Mouse (Mus musculus) layer of hippocampus, adult 11-12 months (tissue): Measurements from ENCODE around the gene Zbtb20.

Experiments
- DNase-seq: peaks from one replicate; pipeline ENCODE4 v3.0.0; 2022; ENCODE audit warnings: low spot score

The Zbtb20 gene

GRCm38 (mm10) chr16:43572171-43572570 lies 696.5 kb downstream of the Zbtb20 start:
- DNase-seq, result no peak

DNA sequence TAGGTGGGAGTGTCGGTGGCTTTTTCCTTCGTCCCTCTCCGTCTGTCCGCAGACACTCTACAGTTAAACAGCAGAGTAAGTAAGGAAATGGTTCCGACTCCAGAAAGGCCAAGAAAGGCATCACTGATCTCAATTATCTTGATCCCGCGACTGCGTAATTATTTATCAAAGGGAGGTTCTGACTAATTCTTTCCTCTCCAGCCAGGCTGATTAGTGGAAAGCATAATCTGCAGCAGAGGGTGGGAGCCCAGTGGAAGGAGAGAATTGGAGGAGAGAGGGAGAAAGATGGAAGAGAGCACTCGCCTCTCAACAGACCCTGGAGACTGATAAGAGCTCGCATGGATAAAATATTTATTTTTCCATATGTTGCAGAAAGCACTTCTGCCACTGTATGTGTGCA lies 697.1 kb downstream of the Zbtb20 start:
- no peak for DNase-seq

DNA sequence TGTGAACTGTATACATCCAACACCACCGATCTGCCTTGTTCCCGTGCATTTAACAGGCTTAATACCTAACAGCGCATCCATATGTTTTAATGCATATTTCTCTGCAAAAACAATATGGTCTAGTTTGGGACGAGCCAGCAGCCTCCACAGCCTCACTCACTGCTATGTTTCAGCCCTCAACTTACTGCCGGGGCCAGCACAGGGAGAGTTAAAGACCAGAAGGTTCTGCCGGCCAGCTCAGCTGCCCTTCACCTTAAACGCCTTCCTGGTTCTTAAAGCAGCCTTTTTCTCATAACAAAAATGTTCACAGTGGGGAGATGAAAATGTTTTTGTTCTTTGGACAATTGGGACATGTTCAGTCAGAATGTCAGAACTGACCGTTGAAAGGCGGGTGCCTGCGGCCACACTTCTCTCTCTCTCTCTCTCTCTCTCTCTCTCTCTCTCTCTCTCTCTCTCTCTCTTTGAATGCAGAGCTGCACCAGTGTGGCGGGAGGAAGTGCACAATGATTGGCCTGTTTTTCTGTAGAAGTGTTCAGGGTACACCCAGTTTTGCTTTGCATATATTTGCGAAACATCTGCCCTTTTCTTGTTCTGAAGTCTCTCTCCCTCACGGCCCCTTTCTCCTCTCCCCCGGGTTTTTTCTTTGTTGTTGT lies 697.6 kb downstream of the Zbtb20 start:
- no peak for DNase-seq

- peak; percentile 95 for DNase-seq
Observed at GRCm38 (mm10) chr16:43574006-43574764, 698.5 kb downstream of the Zbtb20 start.

DNA sequence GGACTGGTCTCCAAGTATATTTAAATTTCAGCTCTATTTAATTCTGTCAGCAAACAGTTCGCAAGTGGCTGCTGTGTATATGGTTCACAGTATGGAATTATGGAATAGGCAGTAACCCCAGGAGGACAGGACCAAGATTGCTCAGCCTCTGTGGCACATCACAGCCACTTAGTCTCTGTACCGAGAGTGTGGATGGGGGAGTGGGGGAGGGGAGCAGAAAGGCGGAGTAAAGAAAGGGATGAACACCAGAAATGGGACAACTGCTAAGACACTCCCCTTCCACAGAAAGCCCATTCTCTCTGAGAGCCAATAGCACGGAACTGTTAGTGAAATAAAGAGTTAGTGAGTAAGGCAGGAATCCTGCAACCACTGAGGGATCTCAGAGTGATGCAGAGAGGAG lies 699.4 kb downstream of the Zbtb20 start:
- DNase-seq, result peak; percentile 32

DNA sequence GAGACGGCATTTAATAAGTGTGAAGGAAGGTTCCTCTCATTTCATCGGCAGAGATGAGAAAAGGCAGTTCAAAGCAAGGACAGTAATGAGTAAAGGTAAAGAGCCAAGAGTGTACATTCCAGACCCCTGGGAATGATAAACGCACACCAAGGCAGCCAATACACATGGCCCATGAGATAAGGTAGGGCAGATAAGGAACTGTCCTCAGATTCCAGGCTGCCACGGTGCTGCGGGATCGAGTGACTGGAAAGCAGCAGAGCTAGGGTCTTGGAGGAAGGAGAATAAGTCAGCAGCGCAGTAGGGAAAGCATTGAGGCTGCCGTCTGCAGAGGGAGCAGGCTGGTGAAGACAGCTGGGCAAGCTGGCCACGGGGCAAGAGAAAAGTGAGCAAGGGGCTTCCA lies 699.8 kb downstream of the Zbtb20 start:
- peak; percentile 17 for DNase-seq

- DNase-seq, result peak; percentile 56
Observed at GRCm38 (mm10) chr16:43577399-43577798, 701.7 kb downstream of the Zbtb20 start.

GRCm38 (mm10) chr16:43578351-43578750 lies 702.7 kb downstream of the Zbtb20 start:
- no peak for DNase-seq

GRCm38 (mm10) chr16:43579111-43579510 lies 703.4 kb downstream of the Zbtb20 start:
- peak; percentile 23 for DNase-seq

DNA sequence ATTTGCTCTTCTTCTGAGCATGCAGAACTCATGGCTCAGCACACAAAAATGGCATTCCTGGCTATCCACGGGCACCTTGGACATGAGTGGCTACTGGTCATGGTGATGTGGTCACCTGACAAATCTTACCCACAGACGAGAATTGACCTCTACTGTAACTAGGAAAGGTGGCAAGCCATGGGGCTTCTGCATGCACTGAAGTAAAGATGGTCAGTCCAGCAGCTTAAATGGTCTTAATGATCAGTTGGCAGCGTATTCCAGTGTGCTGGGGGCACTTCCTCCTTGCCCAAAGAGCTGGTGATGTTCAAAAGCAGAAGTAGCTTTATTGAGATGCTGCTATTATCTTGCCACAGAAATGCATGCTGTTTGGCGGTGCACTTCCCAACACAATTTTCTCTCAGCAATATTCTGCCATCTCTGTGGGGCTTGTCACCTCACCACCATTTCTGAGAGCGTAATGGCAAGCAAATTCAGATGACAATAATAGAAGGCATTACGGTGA lies 704.7 kb downstream of the Zbtb20 start:
- DNase-seq, result no peak

DNA sequence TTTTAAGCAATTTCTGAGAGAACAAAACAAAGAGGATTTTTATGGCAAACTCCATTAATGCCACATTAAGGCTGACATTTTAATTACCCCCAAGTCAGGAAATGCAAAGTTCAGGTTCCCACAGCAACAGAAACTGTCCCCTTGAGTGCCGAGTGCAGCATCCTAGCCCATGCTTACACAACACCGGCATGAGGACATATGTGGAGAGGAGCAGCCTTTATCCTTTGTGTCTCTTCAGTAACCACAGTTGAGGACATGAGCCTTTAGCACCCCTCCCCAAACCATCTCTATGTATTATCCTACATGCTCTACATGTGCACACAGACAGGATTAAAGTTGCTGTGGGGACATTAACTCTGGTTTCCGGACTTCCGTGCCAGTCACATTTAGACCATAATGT lies 705.9 kb downstream of the Zbtb20 start:
- DNase-seq, result no peak

DNA sequence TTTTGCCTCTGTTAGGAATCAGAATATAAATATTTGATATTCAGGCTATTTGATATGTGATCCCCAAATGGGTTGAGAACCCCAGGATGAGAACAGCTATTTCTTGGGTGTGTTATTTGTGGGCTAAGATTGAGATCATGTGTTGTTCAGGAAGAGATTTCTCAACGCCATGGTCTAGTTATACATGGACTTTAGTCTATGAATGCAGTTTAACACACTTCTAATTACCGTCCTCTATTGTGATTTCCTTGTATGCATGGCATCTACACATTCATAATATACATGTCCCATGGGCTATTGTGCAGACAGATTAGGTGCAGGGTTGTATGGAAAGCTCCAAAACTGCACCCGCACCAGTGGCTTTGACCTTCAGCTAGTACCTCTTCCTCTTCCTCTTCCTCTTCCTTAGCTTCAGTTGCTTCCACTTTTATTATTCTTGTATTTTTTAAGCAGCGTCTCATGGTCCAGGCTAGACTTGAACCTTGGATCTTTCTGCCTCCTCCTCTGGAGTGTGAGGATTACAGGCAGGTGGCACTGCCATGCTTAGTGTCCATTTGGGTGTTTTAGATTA lies 711.3 kb downstream of the Zbtb20 start:
- no peak for DNase-seq

GRCm38 (mm10) chr16:43590704-43591493 lies 715.2 kb downstream of the Zbtb20 start:
- DNase-seq, result no peak

DNA sequence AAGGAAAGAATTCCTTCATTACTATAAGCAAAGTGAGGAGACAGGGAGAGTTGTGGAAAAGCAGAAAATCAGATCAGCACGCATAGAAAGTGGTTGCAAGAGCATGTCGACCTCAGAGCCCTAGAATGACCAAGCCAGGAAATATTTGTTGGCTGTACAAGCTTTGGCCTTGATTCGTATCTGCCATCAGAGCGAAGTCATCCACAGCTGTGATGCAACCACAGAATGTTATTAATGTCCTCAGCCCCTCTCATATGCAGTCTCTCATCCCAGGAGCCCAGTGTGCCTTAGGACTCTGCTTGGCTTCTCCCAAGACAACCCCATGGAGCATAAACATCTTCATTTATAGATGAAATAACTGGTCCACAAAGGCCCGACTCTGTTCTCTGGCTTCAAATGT lies 716.4 kb downstream of the Zbtb20 start:
- no peak for DNase-seq

- DNase-seq, result no peak
Observed at GRCm38 (mm10) chr16:43592801-43593200, 717.1 kb downstream of the Zbtb20 start.

DNA sequence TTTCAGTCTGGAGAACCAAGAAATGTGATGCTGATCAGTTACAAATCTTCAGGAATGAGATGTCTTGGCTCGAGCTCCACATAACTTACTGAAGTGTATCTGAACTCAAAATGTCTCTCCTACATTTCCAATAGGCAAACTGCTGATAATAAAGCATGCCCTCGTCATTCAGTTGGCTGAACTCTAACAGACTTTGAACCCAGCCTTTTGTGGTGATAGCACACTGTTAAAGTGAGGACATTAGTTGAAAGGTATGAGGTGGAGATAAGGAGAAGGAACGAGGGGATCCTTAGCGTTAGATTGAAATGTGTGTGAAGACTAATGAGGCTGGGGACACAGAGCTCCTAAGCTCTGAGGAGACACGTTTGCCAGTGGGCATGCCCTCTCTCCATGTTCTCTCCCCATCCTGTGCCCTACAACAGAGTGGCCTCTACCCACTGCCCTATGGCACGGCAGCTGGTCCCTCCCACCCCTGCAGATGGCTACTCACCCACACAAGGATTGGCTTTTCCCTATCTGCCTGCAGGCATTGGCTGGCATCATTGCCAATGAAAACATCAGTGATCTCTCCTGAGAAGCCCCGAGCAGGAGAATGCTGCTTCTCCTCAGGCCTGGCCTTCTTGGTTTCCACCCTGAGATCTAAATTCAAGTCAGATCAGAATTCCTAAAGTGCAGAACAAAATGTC lies 721.8 kb downstream of the Zbtb20 start:
- peak; percentile 77 for DNase-seq

DNA sequence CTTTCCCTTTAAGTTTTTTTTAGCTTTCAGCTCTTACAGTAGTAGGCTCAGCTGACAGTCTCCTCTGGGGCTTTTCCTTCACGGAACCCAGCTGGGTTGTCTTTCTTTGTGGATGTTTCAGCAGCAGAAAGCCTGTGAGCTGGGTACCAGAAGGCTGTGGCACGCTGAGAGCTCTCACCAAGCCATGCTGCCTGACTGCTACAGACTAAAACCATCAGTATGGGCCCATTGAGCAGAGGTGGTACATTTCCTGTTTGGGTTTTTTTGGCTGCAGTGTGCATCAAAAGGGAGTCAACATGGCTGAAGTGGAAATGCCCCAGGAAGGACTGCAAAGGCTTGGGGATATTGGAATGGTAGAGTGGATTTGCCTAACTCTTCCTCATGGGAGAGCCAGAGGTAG lies 724.0 kb downstream of the Zbtb20 start:
- no peak for DNase-seq

- no peak for DNase-seq
Observed at GRCm38 (mm10) chr16:43602573-43602972, 726.9 kb downstream of the Zbtb20 start.

DNA sequence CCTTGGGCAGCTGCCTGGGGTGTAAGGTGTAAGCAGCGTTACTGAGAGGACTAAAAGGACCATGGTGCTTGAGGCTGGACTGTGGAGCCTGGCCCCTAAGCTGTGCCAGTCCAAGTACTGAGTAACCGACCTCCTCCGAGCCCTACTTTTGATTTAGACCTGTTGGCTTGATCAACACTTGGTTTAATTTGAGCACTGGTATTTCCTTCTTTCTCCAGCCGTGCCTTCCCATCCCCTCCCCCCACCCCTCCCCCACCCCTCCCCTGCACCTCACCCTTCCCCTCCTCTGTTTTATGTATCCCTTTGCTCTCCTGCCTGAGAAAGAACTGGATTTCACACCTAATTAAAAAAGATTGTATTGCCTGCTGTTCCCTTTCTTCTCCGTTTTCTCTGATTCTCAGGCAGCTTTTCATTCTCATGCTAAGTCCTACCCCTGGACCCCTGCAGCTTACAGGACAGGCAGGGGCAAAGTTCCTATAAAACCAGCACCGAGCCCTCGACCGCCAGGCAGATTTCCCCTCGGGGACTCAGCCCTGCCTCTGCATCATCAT lies 728.0 kb downstream of the Zbtb20 start:
- no peak for DNase-seq

DNA sequence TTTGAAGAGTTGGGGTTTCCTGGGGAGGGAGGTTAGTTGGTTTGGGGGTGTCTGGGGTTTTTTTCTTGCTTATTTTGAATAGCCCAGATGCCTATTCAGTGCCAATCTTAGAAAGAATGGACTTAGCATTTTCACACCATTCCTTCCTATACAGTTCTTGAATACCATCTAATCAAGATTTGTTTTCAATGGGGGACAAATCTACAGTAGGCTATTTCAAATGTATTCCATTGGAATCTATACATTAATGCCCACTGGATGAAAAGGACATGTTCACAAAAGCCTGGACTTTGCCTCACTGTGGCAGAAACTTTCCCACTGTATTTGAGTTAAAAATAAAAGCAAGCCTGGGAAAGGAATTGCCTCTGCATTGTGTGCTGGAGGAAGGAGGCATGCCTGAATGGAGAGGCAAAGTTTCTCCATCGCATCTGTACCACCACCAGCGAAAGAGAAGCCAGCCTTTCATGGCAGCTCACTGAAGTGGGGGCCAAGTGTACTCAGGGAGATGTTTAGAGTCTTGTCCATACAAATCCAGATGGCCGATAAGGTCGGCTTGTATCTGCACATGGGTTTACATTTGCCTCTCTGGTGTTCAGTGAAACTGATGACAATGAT lies 728.8 kb downstream of the Zbtb20 start:
- no peak for DNase-seq

DNA sequence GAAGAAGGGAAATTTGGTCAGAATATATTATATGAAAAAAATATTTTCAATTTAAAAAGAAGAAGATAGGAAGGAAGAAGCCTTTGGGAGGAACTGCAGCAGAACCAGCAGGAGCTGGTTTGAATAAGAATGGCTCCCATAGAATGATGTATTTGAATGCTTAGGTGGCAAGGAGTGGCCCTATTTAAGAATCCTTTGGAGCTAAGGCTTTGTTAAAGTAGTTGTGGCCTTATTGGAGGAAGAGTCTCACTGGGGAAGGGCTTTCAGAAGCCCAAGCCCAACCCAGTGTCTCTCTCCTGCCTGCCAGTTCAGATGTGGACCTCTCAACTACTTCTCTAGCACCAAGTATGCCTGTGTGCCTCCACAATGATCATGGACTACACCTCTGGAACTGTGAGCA lies 731.4 kb downstream of the Zbtb20 start:
- DNase-seq, result no peak
